Mouse (Mus musculus): ENCODE data around the gene 9930022D16Rik. TPM values are rescaled to one million over a fixed set of nuclear protein-coding genes. Genes with fewer than 3 reads are reported as not detected.

9930022D16Rik gene
- polyA plus RNA-seq, 1 experiment: not detected

DNA sequence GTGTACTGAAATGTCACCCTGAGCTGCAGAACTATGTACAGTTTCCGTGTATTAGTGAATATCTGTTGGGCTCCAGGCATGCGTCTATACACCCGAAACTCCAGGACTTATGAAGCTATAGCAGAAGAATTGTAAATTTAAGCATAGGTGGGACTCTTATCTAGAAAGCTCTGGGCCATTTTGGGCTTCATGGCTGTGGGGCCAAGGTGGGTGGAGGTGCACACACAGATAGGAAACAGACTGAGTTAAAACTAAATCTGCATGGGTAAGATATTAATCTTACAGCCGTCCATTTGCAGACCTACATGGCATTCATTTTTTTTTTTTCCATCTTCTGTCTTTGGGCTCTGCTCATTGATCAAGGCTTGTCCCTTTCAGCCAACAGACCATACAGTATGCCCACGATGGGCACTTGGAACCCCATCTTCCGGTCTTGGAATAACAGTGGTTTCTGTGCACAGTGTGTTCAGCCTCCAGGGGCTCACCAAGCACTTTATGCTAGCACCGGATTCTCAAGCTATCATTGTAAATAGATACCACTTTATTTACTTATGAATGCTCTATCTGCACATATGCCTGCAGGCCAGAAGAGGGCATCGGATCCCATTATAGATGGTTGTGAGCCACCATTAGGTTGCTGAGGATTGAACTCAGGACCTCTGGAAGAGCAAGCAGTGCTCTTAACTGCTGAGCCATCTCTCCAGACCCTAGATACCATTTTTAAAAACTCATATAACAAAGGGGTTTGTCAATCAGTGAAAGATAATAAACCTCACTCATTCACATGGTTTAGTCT, 29.9 kb downstream of the 9930022D16Rik start:
- WGBS: 90% methylated on average over 8 of the region's 8 CpGs

DNA sequence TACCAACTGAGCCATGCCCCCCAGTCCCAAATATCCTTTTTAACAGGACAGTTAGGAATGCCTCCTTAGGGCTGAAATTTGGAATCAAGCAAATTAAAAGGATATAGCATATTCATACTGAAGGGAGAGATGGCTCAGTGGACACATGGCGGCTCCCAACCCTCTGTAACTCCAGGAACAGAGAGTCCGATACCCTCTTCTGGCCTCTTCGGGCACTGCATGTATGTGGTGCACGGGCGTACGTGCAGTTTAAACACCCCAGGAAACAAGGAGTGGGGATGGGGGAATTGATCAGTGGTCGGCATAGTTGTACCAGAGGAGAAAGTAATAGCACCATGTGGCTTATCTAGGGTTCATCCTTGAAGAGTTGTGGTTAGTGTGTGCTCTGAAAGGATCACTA, 30.9 kb downstream of the 9930022D16Rik start:
- Histone ChIP-seq H3K27me3 (ENCODE audit: control insufficient read depth, insufficient read depth, low read length) (no peaks in the 10 kb centered on the region), H3K4me1 (ENCODE audit: control insufficient read depth, insufficient read depth, insufficient read length) (peaks cover 3% of the 10 kb centered on the region; the same call in 1 of the 2 replicates), H3K27ac (ENCODE audit: insufficient read depth, low read length) (no peak overlapping the region), H3K4me3 (ENCODE audit: extremely low read depth, insufficient read depth, insufficient read length) (no peak overlapping the region), H3K36me3 (ENCODE audit: control insufficient read depth, insufficient read depth, low read length) (0 out of 2 replicates have a peak, but pooled peaks cover 1% of the 10 kb centered on the region)
- 66% methylated on average over 7 of the region's 7 CpGs for whole genome bisulfite sequencing
- DNase-seq (ENCODE audit: low read depth in 1 of 2, low spot score in 2 of 2): peak in 1 of 2 experiments; percentile 26
- TF ChIP-seq CTCF (IDR thresholded peaks at IDR 0.05; ENCODE audit: extremely low read depth, insufficient read depth, insufficient read length, insufficient replicate concordance): peak; percentile 16; the same call in 1 of the 2 replicates
- no peak for TF ChIP-seq POLR2A (IDR thresholded peaks at IDR 0.05; ENCODE audit: low read depth, low read length)

More for the DNA sequence above, 29.9 kb downstream of the 9930022D16Rik start:
- TF ChIP-seq CTCF (IDR thresholded peaks at IDR 0.05; ENCODE audit: extremely low read depth, insufficient read depth, insufficient read length, insufficient replicate concordance) (no peak), POLR2A (IDR thresholded peaks at IDR 0.05; ENCODE audit: low read depth, low read length) (no peak)
- H3K36me3 ChIP-seq (ENCODE audit: control insufficient read depth, insufficient read depth, low read length): no peaks in the 10 kb centered on the region
- no peak overlapping the region for H3K4me3 ChIP-seq (ENCODE audit: extremely low read depth, insufficient read depth, insufficient read length)
- H3K27me3 ChIP-seq (ENCODE audit: control insufficient read depth, insufficient read depth, low read length): no peaks in the 10 kb centered on the region
- no peak for DNase-seq (ENCODE audit: low read depth in 1 of 2, low spot score in 2 of 2)
- no peak overlapping the region for H3K27ac ChIP-seq (ENCODE audit: insufficient read depth, low read length)
- H3K4me1 ChIP-seq (ENCODE audit: control insufficient read depth, insufficient read depth, insufficient read length): peaks cover 8% of the 10 kb centered on the region; the same call in 1 of the 2 replicates

DNA sequence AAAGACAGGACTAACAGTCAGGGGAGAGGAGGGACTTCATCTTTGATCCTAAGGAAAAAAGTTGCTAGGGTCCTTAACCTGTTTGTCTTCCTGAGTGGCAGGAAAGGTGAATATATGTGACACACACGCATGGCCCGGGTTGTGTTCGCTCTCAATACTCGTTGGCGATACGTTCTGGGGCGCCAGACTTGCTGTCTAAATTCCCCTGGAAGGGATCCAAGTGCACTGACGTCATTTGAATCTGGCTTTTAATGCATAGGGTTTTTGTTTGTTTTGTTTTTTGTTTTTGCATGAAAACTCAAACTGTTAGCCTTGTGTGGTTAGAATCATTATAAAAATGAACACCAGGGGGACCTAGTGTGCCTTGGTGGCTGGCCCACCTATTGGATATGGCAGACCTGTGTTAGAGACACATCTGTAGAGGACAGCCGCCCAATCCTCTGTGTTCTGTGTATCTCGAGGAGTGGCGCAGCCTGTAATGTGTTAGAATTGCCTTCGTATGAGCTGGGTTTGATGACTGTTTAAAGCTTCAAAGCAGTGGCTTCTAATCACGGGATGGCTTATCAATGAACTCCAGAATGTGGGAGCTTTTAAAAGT, 31.8 kb downstream of the 9930022D16Rik start:
- H3K27ac ChIP-seq (ENCODE audit: insufficient read depth, low read length): no peak overlapping the region
- TF ChIP-seq POLR2A (IDR thresholded peaks at IDR 0.05; ENCODE audit: low read depth, low read length) (no peak), CTCF (IDR thresholded peaks at IDR 0.05; ENCODE audit: extremely low read depth, insufficient read depth, insufficient read length, insufficient replicate concordance) (peak; percentile 43; the same call in 1 of the 2 replicates)
- H3K4me1 ChIP-seq (ENCODE audit: control insufficient read depth, insufficient read depth, insufficient read length): peaks cover 2% of the 10 kb centered on the region; the same call in 1 of the 2 replicates
- WGBS: 57% methylated on average over 13 of the region's 13 CpGs
- H3K27me3 ChIP-seq (ENCODE audit: control insufficient read depth, insufficient read depth, low read length): no peaks in the 10 kb centered on the region
- H3K36me3 ChIP-seq (ENCODE audit: control insufficient read depth, insufficient read depth, low read length): 0 out of 2 replicates have a peak, but pooled peaks cover 1% of the 10 kb centered on the region
- no peak for DNase-seq (ENCODE audit: low read depth in 1 of 2, low spot score in 2 of 2)
- no peak overlapping the region for H3K4me3 ChIP-seq (ENCODE audit: extremely low read depth, insufficient read depth, insufficient read length)

DNA sequence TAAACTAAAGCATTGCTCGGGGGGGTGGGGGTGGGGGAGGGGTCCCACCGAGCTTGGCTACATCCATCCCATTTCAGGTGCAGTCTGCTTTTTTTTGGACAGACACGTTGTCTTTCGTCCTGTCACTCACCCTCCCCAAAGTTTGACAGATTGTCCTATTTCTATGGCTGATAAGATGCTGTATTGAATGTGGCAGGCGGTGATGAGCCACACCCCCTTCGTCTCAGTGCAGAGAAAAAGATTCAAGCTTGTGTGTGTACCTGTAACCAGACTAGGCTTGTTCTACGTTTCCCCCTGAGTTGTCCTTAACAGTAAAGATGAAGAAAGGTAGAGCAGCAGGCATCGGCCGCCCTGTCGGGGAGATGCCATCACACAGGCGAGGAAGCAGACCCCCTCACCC, 37.5 kb downstream of the 9930022D16Rik start:
- Histone ChIP-seq H3K4me1 (ENCODE audit: control insufficient read depth, insufficient read depth, insufficient read length) (no peaks in the 10 kb centered on the region), H3K4me3 (ENCODE audit: extremely low read depth, insufficient read depth, insufficient read length) (no peak overlapping the region), H3K27ac (ENCODE audit: insufficient read depth, low read length) (no peak overlapping the region), H3K36me3 (ENCODE audit: control insufficient read depth, insufficient read depth, low read length) (peaks cover 30% of the 10 kb centered on the region), H3K27me3 (ENCODE audit: control insufficient read depth, insufficient read depth, low read length) (no peaks in the 10 kb centered on the region)
- TF ChIP-seq CTCF (IDR thresholded peaks at IDR 0.05; ENCODE audit: extremely low read depth, insufficient read depth, insufficient read length, insufficient replicate concordance): no peak
- TF ChIP-seq POLR2A (IDR thresholded peaks at IDR 0.05; ENCODE audit: low read depth, low read length): no peak
- WGBS: 84% methylated on average over 11 of the region's 11 CpGs
- no peak for DNase-seq (ENCODE audit: low read depth in 1 of 2, low spot score in 2 of 2)

GRCm38 (mm10) chr11:109456261-109456660, 42.5 kb downstream of the 9930022D16Rik start:
- Histone ChIP-seq H3K36me3 (ENCODE audit: control insufficient read depth, insufficient read depth, low read length) (peaks cover 37% of the 10 kb centered on the region), H3K4me3 (ENCODE audit: extremely low read depth, insufficient read depth, insufficient read length) (no peak overlapping the region), H3K4me1 (ENCODE audit: control insufficient read depth, insufficient read depth, insufficient read length) (no peaks in the 10 kb centered on the region), H3K27ac (ENCODE audit: insufficient read depth, low read length) (no peak overlapping the region), H3K27me3 (ENCODE audit: control insufficient read depth, insufficient read depth, low read length) (no peaks in the 10 kb centered on the region)
- TF ChIP-seq CTCF (IDR thresholded peaks at IDR 0.05; ENCODE audit: extremely low read depth, insufficient read depth, insufficient read length, insufficient replicate concordance): no peak
- TF ChIP-seq POLR2A (IDR thresholded peaks at IDR 0.05; ENCODE audit: low read depth, low read length): no peak
- 98% methylated on average over 5 of the region's 5 CpGs for WGBS
- no peak for DNase-seq (ENCODE audit: low read depth in 1 of 2, low spot score in 2 of 2)

- H3K4me1 ChIP-seq (ENCODE audit: control insufficient read depth, insufficient read depth, insufficient read length): no peaks in the 10 kb centered on the region
- TF ChIP-seq POLR2A (IDR thresholded peaks at IDR 0.05; ENCODE audit: low read depth, low read length): no peak
- TF ChIP-seq CTCF (IDR thresholded peaks at IDR 0.05; ENCODE audit: extremely low read depth, insufficient read depth, insufficient read length, insufficient replicate concordance): no peak
- H3K27ac ChIP-seq (ENCODE audit: insufficient read depth, low read length): no peak overlapping the region
- peaks cover 36% of the 10 kb centered on the region for H3K36me3 ChIP-seq (ENCODE audit: control insufficient read depth, insufficient read depth, low read length)
- H3K27me3 ChIP-seq (ENCODE audit: control insufficient read depth, insufficient read depth, low read length): no peaks in the 10 kb centered on the region
- no peak for DNase-seq (ENCODE audit: low read depth in 1 of 2, low spot score in 2 of 2)
- WGBS: 97% methylated on average over 11 of the region's 11 CpGs
- no peak overlapping the region for H3K4me3 ChIP-seq (ENCODE audit: extremely low read depth, insufficient read depth, insufficient read length)
Observed at GRCm38 (mm10) chr11:109458165-109458564, 44.4 kb downstream of the 9930022D16Rik start.

All from spleen, adult 2 months (tissue).